Mouse (Mus musculus) spleen, adult 2 months (tissue): Measurements from ENCODE around the gene Sigirr.
A peak's percentile ranks its signal among the peaks of the same experiment; 100 is the strongest.

Source experiments
- CTCF ChIP-seq: fragments of 200-500 bp; IDR thresholded peaks from 2 replicates; pipeline ENCODE4 v1.5.1; 2011; ENCODE audit warnings: mild to moderate bottlenecking, inconsistent platforms; ENCODE audit not compliant: insufficient read depth, insufficient read length, insufficient replicate concordance; ENCODE audit errors: extremely low read depth
- POLR2A ChIP-seq: fragments of 200-500 bp; IDR thresholded peaks from 2 replicates; pipeline ENCODE4 v1.6.1; 2011; ENCODE audit warnings: low read depth, low read length, inconsistent platforms

DNA sequence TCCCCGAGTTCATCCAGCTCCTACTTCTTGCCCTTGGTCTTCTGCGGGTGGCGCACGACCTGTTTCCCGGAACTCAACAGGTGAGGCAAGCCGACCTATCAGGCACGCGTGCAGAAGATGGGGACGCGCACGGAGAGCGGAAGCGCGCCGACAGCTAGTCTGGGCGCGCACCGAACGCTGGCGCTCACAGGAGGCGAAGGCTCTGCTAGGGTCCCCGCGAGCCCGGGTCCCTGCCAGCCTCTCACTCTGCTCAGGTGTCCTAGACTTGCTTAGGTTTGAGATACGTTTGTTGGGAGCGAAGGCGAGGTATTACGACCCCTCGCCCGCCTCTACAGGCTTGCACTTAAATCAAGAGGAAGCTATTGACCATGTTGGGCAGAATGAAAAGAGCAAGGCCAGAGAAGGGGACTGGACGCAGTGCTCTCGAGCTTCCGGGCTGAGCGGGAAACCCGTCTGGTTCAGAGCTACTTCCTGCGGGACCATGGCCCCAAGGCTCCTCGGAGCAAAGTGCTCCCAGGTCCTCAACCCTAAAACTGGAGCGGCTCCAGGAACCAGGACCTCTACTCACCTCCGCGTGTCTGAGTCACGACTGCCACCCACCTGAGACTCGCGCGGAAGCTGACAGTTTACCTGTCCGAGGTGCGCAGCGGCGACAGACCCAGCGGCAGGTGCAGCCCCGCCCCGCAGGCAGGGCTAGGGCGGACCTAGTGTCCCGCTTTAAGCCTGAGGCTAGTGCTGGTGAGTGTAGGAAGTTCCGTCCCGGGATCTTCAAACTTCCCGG is at the start of gene Sigirr:
- TF ChIP-seq CTCF (no peak), POLR2A (peak; percentile 78)
